Mouse (Mus musculus) lung, adult 2 months (tissue): Measurements from ENCODE around the gene Npas3. TPM values are rescaled to one million over a fixed set of nuclear protein-coding genes. Genes with fewer than 3 reads are reported as not detected.

Source experiments
- DNase-seq: peaks from one replicate; pipeline ENCODE4 v3.0.0; 2022
- H3K4me1 ChIP-seq: fragments of 200-500 bp; 2 replicates; pipeline ENCODE4 v1.6.1; 2011; ENCODE audit warnings: low read length; ENCODE audit not compliant: control insufficient read depth, insufficient read depth
- H3K4me3 ChIP-seq: fragments of 200-500 bp; replicated peaks from 2 replicates; pipeline ENCODE3; 2011; ENCODE audit warnings: low read depth, mild to moderate bottlenecking, control low read depth, low read length; ENCODE audit errors: extremely low read depth
- CTCF ChIP-seq: fragments of 200-500 bp; IDR thresholded peaks from 2 replicates; pipeline ENCODE4 v1.5.1; 2011; ENCODE audit warnings: mild to moderate bottlenecking, low read length, control low read depth; ENCODE audit not compliant: insufficient read depth
- POLR2A ChIP-seq: fragments of 200-500 bp; IDR thresholded peaks from 2 replicates; pipeline ENCODE4 v1.6.1; 2011; ENCODE audit warnings: low read depth, mild to moderate bottlenecking, control low read depth, low read length, borderline replicate concordance; ENCODE audit errors: extremely low read depth
- WGBS: fragments of 180-500 bp; shearing (Covaris S2); methylation state at CpG from one replicate; pipeline ENCODE4 v1.1.7; 2018; 5-methylcytosine and 5-hydroxymethylcytosine counted together
- polyA plus RNA-seq: library from polyadenylated mRNA; depleted of rRNA; stranded (reverse); fragments of >200 nt; gene quantifications from 2 replicates; pipeline ENCODE4 v1.2.3, GENCODE M21; 2012

The Npas3 gene
- polyA plus RNA-seq, 1 experiment = 0.05 TPM

DNA sequence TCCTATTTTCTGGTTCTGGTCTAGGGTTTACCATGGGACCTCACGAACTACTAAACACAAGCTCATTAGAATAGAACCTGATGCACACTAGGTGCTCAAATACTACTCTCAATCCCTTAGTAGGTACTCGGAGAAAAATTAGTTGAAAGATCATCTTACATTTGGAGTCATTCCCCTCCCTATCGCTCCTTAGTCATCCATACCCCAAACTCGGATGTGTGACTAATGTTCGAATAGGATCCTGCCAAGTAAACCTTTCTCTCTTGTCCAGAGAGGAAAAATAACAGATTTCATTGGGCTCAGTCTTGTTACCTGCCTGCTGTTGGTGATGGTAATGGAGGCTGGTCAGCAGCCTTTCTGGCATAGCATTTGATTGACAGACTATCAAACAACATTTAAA, 117.3 kb downstream of the Npas3 start:
- no peak overlapping the region for H3K4me3 ChIP-seq
- 88% methylated on average over 5 of the region's 5 CpGs for WGBS
- TF ChIP-seq CTCF (no peak), POLR2A (no peak)
- no peaks in the 10 kb centered on the region for H3K4me1 ChIP-seq
- no peak for DNase-seq

DNA sequence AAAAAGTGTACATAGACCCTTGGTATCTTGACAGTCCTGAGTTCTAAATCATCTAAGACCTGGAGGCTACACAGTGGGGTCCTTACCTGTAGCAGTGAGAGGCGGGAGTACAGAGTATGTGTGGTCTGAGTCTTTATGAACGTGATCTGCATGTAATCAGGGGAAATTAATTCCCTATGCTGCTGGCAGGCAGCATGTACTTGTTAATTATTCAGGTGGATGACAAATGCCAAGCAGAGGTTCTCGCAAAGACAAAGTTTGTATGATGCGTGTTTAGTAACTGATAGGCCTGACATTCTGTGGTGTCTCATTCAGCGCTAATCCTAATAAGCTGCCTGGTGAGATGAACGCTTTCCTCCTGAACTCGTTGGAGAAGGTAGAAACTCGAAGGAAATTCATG, 136.4 kb downstream of the Npas3 start:
- no peak for TF ChIP-seq POLR2A
- TF ChIP-seq CTCF = no peak
- 84% methylated on average over 8 of the region's 8 CpGs for WGBS
- no peak for DNase-seq
- Histone ChIP-seq H3K4me1 (no peaks in the 10 kb centered on the region), H3K4me3 (no peak overlapping the region)

DNA sequence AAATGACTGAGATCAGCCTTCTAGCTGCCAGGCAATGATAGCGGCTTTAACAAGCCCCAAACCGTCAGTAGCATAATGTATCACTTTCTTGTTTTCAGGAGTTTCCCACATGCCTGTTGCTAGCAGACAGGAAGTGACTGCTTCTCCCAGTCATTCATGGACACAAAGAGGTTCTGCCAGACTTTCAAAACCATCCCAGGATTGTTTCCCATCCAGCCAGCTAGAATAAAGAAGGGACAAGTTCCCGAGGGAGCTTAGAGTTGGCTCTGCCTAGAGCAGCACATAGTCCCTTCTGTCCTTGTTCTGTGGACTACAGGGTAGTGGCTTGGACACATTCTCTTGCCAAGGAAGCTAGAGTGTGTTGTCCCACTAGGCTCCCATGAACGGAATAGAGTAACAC, 157.4 kb downstream of the Npas3 start:
- no peak for DNase-seq
- no peak for TF ChIP-seq POLR2A
- TF ChIP-seq CTCF = no peak
- 38% methylated on average over 4 of the region's 4 CpGs for WGBS
- H3K4me1 ChIP-seq = no peaks in the 10 kb centered on the region
- H3K4me3 ChIP-seq = no peak overlapping the region

DNA sequence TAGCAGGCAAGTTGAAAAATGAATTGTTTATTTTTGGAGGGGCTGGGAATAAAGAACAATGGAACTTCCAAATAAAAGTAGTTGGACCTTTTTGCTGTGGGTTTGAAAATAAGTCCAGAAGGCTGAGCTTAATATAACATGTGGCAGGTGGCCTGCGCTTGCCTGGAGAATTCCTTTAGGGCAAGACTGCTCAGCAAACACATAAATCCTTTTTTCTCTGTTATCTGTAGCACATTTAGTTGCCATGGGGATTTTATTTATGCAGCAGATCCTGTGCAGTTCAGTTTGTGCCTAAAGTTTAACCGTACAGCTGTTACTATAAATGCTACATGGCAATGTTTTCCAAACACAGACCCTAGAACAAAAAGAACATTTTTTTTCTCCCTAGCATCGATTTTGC, 159.3 kb downstream of the Npas3 start:
- Histone ChIP-seq H3K4me1 (no peaks in the 10 kb centered on the region), H3K4me3 (no peak overlapping the region)
- no peak for DNase-seq
- TF ChIP-seq POLR2A = no peak
- no peak for TF ChIP-seq CTCF
- WGBS = 39% methylated on average over 3 of the region's 3 CpGs

DNA sequence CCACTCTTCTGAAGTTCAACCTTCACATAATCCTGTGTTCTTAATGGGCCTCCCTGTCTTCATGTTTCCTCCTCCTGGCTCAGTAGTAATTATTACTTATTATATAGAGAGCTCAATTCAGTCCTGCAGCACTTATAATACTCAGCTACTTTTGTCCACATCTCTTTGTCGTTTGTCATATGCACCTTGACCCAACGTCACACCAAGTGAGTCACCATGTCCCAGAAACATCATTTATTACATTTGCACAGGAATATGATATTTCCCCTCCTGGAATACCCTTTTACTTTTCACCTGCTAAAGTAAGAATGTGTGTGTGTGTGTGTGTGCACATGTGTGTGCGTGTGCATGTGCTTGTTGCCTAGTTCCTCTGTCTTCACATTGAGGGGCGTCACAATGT, 161.2 kb downstream of the Npas3 start:
- H3K4me3 ChIP-seq = no peak overlapping the region
- no peak for DNase-seq
- 90% methylated on average over 4 of the region's 4 CpGs for WGBS
- H3K4me1 ChIP-seq = no peaks in the 10 kb centered on the region
- TF ChIP-seq CTCF (no peak), POLR2A (no peak)

DNA sequence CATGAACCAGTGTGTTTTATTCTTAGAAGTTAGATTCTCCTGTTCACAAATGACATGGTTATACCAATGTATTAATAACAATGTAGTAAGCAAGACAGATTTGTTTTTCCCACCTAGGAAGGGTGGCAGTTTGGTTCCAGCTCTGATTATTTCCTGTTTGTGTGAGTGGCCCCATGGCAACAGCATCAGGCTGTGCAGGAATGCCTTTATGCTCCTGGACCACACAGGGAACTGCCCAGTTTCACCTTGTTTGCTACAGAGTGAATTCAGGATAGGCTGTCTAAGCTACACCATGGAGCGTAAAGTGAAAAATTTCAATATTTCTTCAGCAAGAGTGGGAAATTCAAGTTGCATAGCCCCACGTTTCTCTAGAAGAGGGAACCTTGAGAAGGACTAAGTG, 162.2 kb downstream of the Npas3 start:
- TF ChIP-seq CTCF (no peak), POLR2A (no peak)
- H3K4me3 ChIP-seq = no peak overlapping the region
- DNase-seq = no peak
- H3K4me1 ChIP-seq = no peaks in the 10 kb centered on the region
- WGBS = 86% methylated on average over 2 of the region's 2 CpGs

DNA sequence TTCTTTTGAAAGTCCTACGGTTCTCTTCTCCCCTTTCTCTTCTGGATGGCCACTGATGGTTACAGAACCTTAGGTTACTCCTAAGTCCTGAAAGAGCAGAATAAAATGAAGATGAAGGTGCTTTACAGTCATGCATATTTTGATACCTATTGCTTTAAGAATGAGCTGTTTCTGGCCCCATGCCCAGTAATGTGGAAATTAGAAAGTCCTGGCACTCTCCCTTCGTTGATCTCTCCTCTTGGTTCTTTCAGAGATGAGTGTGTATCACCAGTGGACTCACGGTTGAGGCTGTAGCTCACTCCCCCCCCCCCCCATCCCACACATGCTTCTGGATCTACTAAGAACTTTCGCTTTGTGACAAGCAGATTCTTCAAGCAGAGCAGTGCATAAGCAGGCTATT, 167.6 kb downstream of the Npas3 start:
- no peak for DNase-seq
- Histone ChIP-seq H3K4me3 (no peak overlapping the region), H3K4me1 (no peaks in the 10 kb centered on the region)
- TF ChIP-seq CTCF (no peak), POLR2A (no peak)
- WGBS = 47% methylated on average over 4 of the region's 4 CpGs

DNA sequence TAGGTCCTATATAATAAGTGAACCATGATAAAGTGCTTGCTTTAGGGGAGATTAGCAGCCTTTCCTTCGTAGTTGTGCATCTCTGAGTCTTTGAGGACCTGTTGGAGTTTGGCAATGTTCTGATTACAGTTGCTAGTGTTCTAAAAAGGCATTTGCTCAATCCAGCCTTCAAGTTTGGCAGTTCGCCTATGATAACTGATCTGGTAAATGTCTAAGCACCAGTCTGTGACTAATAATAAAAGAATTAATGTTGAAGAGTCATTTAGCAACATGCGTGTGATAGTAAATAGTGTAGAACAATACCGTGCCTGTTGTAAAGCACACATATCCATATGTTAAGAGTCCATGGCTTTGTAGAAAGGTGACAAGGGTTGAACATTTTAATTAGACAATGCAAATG, 173.2 kb downstream of the Npas3 start:
- no peak for DNase-seq
- TF ChIP-seq CTCF = no peak
- no peak for TF ChIP-seq POLR2A
- Histone ChIP-seq H3K4me3 (no peak overlapping the region), H3K4me1 (no peaks in the 10 kb centered on the region)
- WGBS = 57% methylated on average over 4 of the region's 4 CpGs

DNA sequence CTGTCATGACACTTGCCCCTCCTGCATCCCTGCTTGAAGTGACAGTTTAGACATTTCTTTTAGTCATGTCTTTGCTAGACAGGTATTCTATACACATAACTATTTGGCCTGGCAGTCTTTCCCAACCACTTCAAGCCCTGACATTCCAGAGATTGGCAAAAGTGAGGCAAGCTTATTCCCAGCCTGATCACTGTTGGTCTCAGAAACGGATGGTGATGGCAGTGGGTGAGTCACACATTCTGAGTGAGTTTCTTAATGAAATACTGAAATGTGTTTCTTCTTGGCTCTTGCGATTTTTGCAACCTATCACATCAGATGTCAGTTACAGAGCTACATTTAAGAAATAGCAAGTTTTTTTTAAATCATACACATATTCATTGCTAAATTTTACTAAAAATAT, 175.2 kb downstream of the Npas3 start:
- TF ChIP-seq CTCF (no peak), POLR2A (no peak)
- no peak for DNase-seq
- no peak overlapping the region for H3K4me3 ChIP-seq
- WGBS = 58% methylated on average over 2 of the region's 2 CpGs
- H3K4me1 ChIP-seq = no peaks in the 10 kb centered on the region

DNA sequence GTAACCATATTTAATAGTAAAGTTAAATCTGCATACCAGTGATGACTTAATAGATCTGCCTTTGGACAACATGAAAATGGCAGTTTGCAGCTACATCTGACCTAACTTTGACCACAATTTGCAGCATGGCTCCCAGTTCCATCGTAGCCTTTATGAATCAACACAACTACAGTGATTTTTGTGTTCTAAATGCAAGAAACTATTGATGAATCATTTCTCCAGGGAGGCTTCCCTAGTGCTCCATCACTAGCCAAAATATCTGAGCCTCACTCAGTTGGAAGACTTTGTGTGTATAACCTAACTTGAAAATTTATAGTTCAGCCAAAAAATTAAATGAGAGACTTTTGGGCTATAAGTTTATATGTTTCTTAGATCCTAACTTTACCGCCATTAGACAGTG, 177.5 kb downstream of the Npas3 start:
- H3K4me1 ChIP-seq = no peaks in the 10 kb centered on the region
- 84% methylated on average over 2 of the region's 2 CpGs for WGBS
- no peak for DNase-seq
- TF ChIP-seq POLR2A (no peak), CTCF (no peak)
- no peak overlapping the region for H3K4me3 ChIP-seq

DNA sequence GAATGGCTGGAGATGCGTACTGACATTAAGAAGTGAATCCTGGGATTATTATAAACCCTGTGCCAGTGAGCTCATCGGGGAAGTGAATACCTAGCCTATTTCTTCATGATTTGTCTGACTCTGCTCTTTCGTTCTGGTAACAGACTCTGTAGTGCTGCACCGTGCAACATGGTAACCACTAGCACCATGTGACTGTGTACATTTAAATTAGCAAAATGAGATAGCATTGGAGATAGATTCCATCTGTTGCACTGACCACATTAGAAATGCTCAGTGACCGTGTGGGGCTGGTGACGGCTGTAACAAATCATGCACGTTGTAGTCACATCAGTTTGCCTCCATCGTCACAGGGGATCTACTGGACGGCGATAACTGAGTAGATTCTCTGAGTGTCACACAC, 178.7 kb downstream of the Npas3 start:
- TF ChIP-seq CTCF (no peak), POLR2A (no peak)
- H3K4me3 ChIP-seq = no peak overlapping the region
- no peak for DNase-seq
- WGBS = 74% methylated on average over 10 of the region's 10 CpGs
- H3K4me1 ChIP-seq = no peaks in the 10 kb centered on the region
